Mouse (Mus musculus) ES-E14 (cell line): ENCODE measurements around the gene Clp1.

Experiments
- CHD2 ChIP-seq: IDR thresholded peaks from 2 replicates; pipeline ENCODE4 v1.6.1; 2014; ENCODE audit warnings: mild to moderate bottlenecking, low read depth, low read length, inconsistent platforms
- HCFC1 ChIP-seq: IDR thresholded peaks from 2 replicates; pipeline ENCODE4 v1.6.1; 2012; ENCODE audit warnings: low read length, inconsistent platforms, borderline replicate concordance; ENCODE audit not compliant: insufficient read depth
- ZC3H11A ChIP-seq: IDR thresholded peaks from 2 replicates; pipeline ENCODE4 v1.6.1; 2012; ENCODE audit warnings: low read depth, mild to moderate bottlenecking, inconsistent platforms, low read length, borderline replicate concordance
- ZNF384 ChIP-seq: IDR thresholded peaks from 2 replicates; pipeline ENCODE4 v1.6.1; 2012; ENCODE audit warnings: low read depth, low read length, inconsistent platforms

DNA sequence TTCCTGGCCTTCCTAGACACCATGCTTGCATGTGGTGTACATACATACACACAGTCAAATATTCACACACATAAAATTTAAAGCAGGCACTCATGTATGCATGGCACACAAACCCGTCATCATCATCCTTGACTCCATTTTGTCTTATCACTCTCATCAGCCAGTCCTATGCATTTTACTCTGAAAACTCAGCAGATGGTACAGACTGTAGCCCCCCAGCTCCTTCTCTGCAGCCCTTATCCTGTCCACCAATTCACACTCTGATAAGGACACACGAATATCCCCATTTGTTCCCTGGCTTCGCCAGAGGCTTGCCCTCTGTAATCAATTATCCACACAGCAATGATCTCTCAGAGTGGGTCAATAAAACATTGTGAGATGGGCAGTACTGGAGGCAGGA is 6.0 kb downstream of the Clp1 start:
- TF ChIP-seq ZC3H11A (no peak), CHD2 (no peak), HCFC1 (no peak), ZNF384 (no peak)
